ENCODE assay signal across 14 mouse cellular contexts in genomic region chr1:89752659-89753058, GRCm38 (mm10).
A peak's percentile ranks its signal among the peaks of the same experiment; 100 is the strongest.
DNase-seq lines count a peak whose midpoint lies in the region; ATAC-seq and TF ChIP-seq lines count a peak whose summit lies in the region.
"Had no signal": no experiment of that assay in that cellular context is flagged by ENCODE, and none has a peak within 500 bp of the region (broad histone marks: within the 10 kb centered on the region; RNA-seq: fewer than 3 reads in every experiment).

No protein-coding gene starts in this region.

- DNase-seq in CD4-positive, CD25-positive, alpha-beta regulatory T cell, adult 2 months (ENCODE audit: low read depth, low spot score) = peak; percentile 4
- no peak for DNase-seq in kidney, adult 2 months
- peak; percentile 32 for DNase-seq in lung, postnatal 36 days
- DNase-seq in lung, postnatal 4 days = no peak
- no peak for DNase-seq in urinary bladder, postnatal 10 days (ENCODE audit: low spot score)
- DNase-seq: gastrocnemius, postnatal 14 days had no signal

- TF ChIP-seq POLR2A in kidney, adult 2 months (IDR thresholded peaks at IDR 0.05; ENCODE audit: low read depth, low read length) = no peak
- TF ChIP-seq POLR2A in bone marrow macrophage, adult 2 months (IDR thresholded peaks at IDR 0.05; ENCODE audit: borderline replicate concordance, low read depth, low read length) = no peak

- no peak overlapping the region for H3K4me2 ChIP-seq in kidney, embryonic 16.5 days (replicated peaks; ENCODE audit: low read depth, low read length)
- H3K4me2 ChIP-seq: heart, embryonic 13.5 days; lung, embryonic 15.5 days; midbrain, embryonic 13.5 days; neural tube, embryonic 12.5 days had no signal

- peaks cover 7% of the 10 kb centered on the region for H3K4me1 ChIP-seq in kidney, adult 2 months (ENCODE audit: control insufficient read depth, insufficient read depth, low read length)
- peaks cover 21% of the 10 kb centered on the region for H3K4me1 ChIP-seq in kidney, embryonic 16.5 days (ENCODE audit: insufficient read depth, low read length)
- H3K4me1 ChIP-seq in bone marrow macrophage, adult 2 months (ENCODE audit: control insufficient read depth, insufficient read depth, low read length) = peaks cover 10% of the 10 kb centered on the region

- no peaks in the 10 kb centered on the region for H3K36me3 ChIP-seq in kidney, adult 2 months (ENCODE audit: control insufficient read depth, insufficient read depth, low read length)
- no peaks in the 10 kb centered on the region for H3K36me3 ChIP-seq in kidney, embryonic 16.5 days (ENCODE audit: insufficient read depth, low read length)
- H3K36me3 ChIP-seq: heart, embryonic 13.5 days; lung, embryonic 15.5 days; midbrain, embryonic 13.5 days; neural tube, embryonic 12.5 days had no signal

- H3K27ac ChIP-seq in kidney, adult 2 months (ENCODE audit: insufficient read depth, low read depth, low read length) = no peak overlapping the region
- H3K27ac ChIP-seq in kidney, embryonic 16.5 days (ENCODE audit: low read length) = no peak overlapping the region
- H3K27ac ChIP-seq in bone marrow macrophage, adult 2 months (ENCODE audit: insufficient read depth, low read depth, low read length) = no peak overlapping the region
- H3K27ac ChIP-seq: heart, embryonic 13.5 days; lung, embryonic 15.5 days; midbrain, embryonic 13.5 days; neural tube, embryonic 12.5 days had no signal

- H3K27me3 ChIP-seq in kidney, adult 2 months (replicated peaks; ENCODE audit: control insufficient read depth, insufficient read depth, low read length) = no peaks in the 10 kb centered on the region
- H3K27me3 ChIP-seq in kidney, embryonic 16.5 days (ENCODE audit: insufficient read depth, low read length) = peaks cover 16% of the 10 kb centered on the region
- H3K27me3 ChIP-seq: heart, embryonic 13.5 days; lung, embryonic 15.5 days had no signal

- WGBS in kidney, adult 2 months = over 99% methylated on average over 3 of the region's 3 CpGs
- WGBS in kidney, embryonic 16.5 days = 96% methylated on average over 3 of the region's 3 CpGs

- TF ChIP-seq CTCF in kidney, adult 2 months (conservative IDR thresholded peaks at IDR 0.05; ENCODE audit: insufficient read depth, insufficient read length, low read depth, low read length) = peak; percentile 42
- TF ChIP-seq CTCF in bone marrow macrophage, adult 2 months (IDR thresholded peaks at IDR 0.05; ENCODE audit: low read depth, low read length) = 0 out of 2 replicates have a peak, but pooled peaks have one; percentile 14

- no peak for ATAC-seq in CD4-positive, CD25-positive, alpha-beta regulatory T cell, adult 4 months
- no peak for ATAC-seq in kidney, embryonic 16.5 days (ENCODE audit: low FRiP score, low TSS enrichment)
- ATAC-seq: hindbrain, embryonic 16.5 days; midbrain, embryonic 13.5 days had no signal

- H3K9me3 ChIP-seq in kidney, embryonic 16.5 days (ENCODE audit: low read length) = no peaks in the 10 kb centered on the region; the same call in 1 of the 2 replicates
- H3K9me3 ChIP-seq: heart, embryonic 13.5 days; lung, embryonic 15.5 days; midbrain, embryonic 13.5 days; neural tube, embryonic 12.5 days had no signal

- no peak overlapping the region for H3K9ac ChIP-seq in kidney, embryonic 16.5 days (replicated peaks; ENCODE audit: low read length)
- H3K9ac ChIP-seq: heart, embryonic 13.5 days; lung, embryonic 15.5 days; midbrain, embryonic 13.5 days; neural tube, embryonic 12.5 days had no signal

- H3K4me3 ChIP-seq in kidney, adult 2 months (ENCODE audit: insufficient read depth, low read depth, low read length) = no peak overlapping the region
- H3K4me3 ChIP-seq in kidney, embryonic 16.5 days (ENCODE audit: low read length) = no peak overlapping the region
- no peak overlapping the region for H3K4me3 ChIP-seq in bone marrow macrophage, adult 2 months (ENCODE audit: insufficient read depth, low read length)
- H3K4me3 ChIP-seq: heart, embryonic 13.5 days; lung, embryonic 15.5 days; midbrain, embryonic 13.5 days; neural tube, embryonic 12.5 days had no signal

Comparison
In these comparisons a context has a peak if more than half of its experiments do, and no peak if none do; other contexts are left out.
1. DNase-seq: peak in CD4-positive, CD25-positive, alpha-beta regulatory T cell, adult 2 months (single experiment) and lung, postnatal 36 days (single experiment); none in kidney, adult 2 months (single experiment), lung, postnatal 4 days (0 of 2) and urinary bladder, postnatal 10 days (single experiment).